Mouse (Mus musculus) heart, adult 2 months (tissue): ENCODE measurements around the gene Ssb.

Experiments used
- CTCF ChIP-seq: fragments of 200-600 bp; IDR thresholded peaks from 2 replicates; pipeline ENCODE4 v1.8.1; 2022; ENCODE audit warnings: antibody characterized with exemption, mild to moderate bottlenecking, moderate library complexity
- EP300 ChIP-seq: fragments of 200-500 bp; IDR thresholded peaks from 2 replicates; pipeline ENCODE4 v1.6.1; 2011; ENCODE audit warnings: low read depth, low read length, control low read depth; ENCODE audit not compliant: insufficient read depth
- POLR2A ChIP-seq: fragments of 200-500 bp; IDR thresholded peaks from 2 replicates; pipeline ENCODE4 v1.6.1; 2011; ENCODE audit warnings: mild to moderate bottlenecking, low read depth, low read length, control low read depth; ENCODE audit not compliant: insufficient read depth

DNA sequence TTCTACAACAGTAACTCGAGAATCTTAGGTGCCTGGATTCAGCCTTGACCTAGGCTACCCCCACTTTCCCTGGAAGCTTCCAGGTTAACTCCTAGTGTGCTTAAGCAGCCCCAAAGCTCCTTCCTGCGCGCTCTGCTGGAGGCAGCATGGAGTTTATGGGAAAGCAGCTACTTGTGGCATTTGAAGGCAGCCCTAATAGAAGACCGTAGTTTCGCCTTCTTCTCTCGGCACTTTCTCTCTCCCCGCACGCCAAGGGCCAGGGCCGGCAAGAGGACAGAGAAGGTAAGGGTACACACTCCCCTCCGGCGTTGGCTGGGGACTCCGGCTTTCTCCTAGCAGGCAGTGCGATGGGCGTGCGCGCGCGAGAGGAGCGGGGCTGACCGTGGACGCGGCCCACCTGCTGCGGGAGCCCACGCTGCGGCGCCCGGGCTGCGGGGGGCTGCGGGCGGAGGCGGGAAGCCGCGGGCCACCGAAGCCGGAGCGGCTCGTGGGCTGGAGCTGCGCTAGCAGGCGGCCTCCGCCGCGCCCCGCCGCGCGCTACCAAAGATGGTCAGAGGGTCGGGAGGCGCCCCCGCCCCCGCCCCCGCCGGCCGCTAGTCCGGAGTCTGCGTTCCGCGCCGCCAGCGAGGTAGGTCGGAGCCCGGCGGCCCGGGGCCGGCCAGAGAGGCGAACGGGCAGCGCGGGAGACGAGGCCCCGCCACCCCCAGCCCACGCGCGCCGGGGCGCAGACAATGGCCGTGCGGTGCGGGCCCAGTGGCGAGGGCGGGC lies 38.8 kb upstream of the Ssb start:
- TF ChIP-seq CTCF (no peak), POLR2A (no peak), EP300 (no peak)
